Mouse (Mus musculus): ENCODE data around the gene Fes. TPM values are rescaled to one million over a fixed set of nuclear protein-coding genes. Genes with fewer than 3 reads are reported as not detected.

Gene Fes
- total and polyA plus RNA-seq, 3 experiments, result 2.7 to 6.6 TPM; not detected in 1

DNA sequence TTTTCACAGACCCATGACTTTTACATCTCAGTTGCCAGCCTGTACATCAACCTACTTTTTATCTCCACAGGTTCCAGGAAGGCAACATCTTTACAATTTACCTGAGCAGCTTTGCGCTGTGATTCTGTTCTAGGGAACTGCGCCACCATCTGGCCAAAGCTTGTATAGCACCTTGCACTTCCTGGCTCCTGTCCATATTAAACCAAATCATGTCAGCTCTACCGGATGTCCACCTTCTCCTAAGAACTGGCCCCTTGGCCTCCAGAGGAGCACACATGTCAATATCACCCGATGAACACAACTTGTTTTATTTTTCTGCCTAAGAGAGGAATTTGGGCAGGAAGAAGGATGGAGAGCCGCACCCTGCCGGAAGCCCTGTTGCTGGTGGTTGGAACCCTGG lies 10.3 kb downstream of the Fes start:
- no peak overlapping the region for H3K4me3 ChIP-seq (ENCODE audit: control insufficient read depth in 1 of 2, insufficient read depth in 1 of 2, low read depth in 2 of 2, low read length in 2 of 2)
- H3K4me1 ChIP-seq (ENCODE audit: control insufficient read depth in 1 of 2, insufficient read depth in 2 of 2, low read length in 2 of 2), result peaks cover 8 to 31% of the 10 kb centered on the region in 2 experiments
- no peaks in the 10 kb centered on the region for H3K9me3 ChIP-seq (replicated peaks; ENCODE audit: insufficient read depth, low read length)
- peaks cover 0 to 26% of the 10 kb centered on the region in 2 experiments; a peak in 2 of 4 replicates for H3K36me3 ChIP-seq (ENCODE audit: control insufficient read depth in 1 of 2, insufficient read depth in 2 of 2, low read length in 2 of 2)
- no peaks in the 10 kb centered on the region for H3K79me2 ChIP-seq (ENCODE audit: control insufficient read depth, insufficient read depth, low read length, poor library complexity)
- H3K9ac ChIP-seq (ENCODE audit: control insufficient read depth, low read depth, low read length, poor library complexity, severe bottlenecking), result no peak overlapping the region
- H3K27me3 ChIP-seq (ENCODE audit: control insufficient read depth in 1 of 2, insufficient read depth in 2 of 2, low read length in 2 of 2), result no peaks in the 10 kb centered on the region
- H3K27ac ChIP-seq (ENCODE audit: control insufficient read depth, low read depth, low read length), result no peak overlapping the region
- DNase-seq (ENCODE audit: low read depth, low spot score), result peak; percentile 67
- TF ChIP-seq BHLHE40 (IDR thresholded peaks at IDR 0.05; ENCODE audit: borderline replicate concordance, low read depth, low read length) (no peak), ZC3H11A (IDR thresholded peaks at IDR 0.05; ENCODE audit: low read depth, low read length) (0 out of 2 replicates have a peak, but pooled peaks have one; percentile 43), GATA1 (IDR thresholded peaks at IDR 0.05; ENCODE audit: low read depth, low read length) (no peak), ELF1 (IDR thresholded peaks at IDR 0.05; ENCODE audit: low read depth, low read length) (peak; percentile 57), ZKSCAN1 (IDR thresholded peaks at IDR 0.05; ENCODE audit: low read depth, low read length) (no peak), MAZ (IDR thresholded peaks at IDR 0.05; ENCODE audit: low read depth, low read length) (no peak), CHD1 (IDR thresholded peaks at IDR 0.05; ENCODE audit: low read depth, low read length) (no peak), TBP (IDR thresholded peaks at IDR 0.05; ENCODE audit: low read depth, low read length) (no peak), MEF2A (IDR thresholded peaks at IDR 0.05; ENCODE audit: extremely low read depth, insufficient replicate concordance, low read depth, low read length, poor library complexity, severe bottlenecking) (no peak), SMC3 (IDR thresholded peaks at IDR 0.05; ENCODE audit: low read depth, low read length) (peak; percentile 78), E2F4 (IDR thresholded peaks at IDR 0.05; ENCODE audit: borderline replicate concordance, low read depth, low read length) (no peak), MYB (IDR thresholded peaks at IDR 0.05; ENCODE audit: low read depth, low read length) (no peak), CHD2 (IDR thresholded peaks at IDR 0.05; ENCODE audit: low read length) (no peak), MAFK (IDR thresholded peaks at IDR 0.05; ENCODE audit: borderline replicate concordance, low read depth, low read length) (no peak), SIN3A (IDR thresholded peaks at IDR 0.05; ENCODE audit: low read length) (0 out of 2 replicates have a peak, but pooled peaks have one; percentile 22), MYC (IDR thresholded peaks at IDR 0.05; ENCODE audit: low read depth, low read length) (no peak), RAD21 (IDR thresholded peaks at IDR 0.05; ENCODE audit: low read depth, low read length) (peak; percentile 72), MXI1 (IDR thresholded peaks at IDR 0.05; ENCODE audit: low read depth, low read length) (no peak; the same call in 1 of the 2 replicates), CTCF (IDR thresholded peaks at IDR 0.05 in 2 of 3, conservative IDR thresholded peaks at IDR 0.05 in 1 of 3; ENCODE audit: control insufficient read depth in 1 of 3, insufficient read depth in 1 of 3, low read depth in 2 of 3, low read length in 3 of 3, poor library complexity in 1 of 3, severe bottlenecking in 1 of 3) (peak; percentile 77 to 95 (median 91)), POLR2AphosphoS5 (IDR thresholded peaks at IDR 0.05; ENCODE audit: borderline replicate concordance, low read depth, low read length) (no peak), USF2 (IDR thresholded peaks at IDR 0.05; ENCODE audit: borderline replicate concordance in 1 of 2, insufficient read depth in 1 of 2, low read depth in 1 of 2, low read length in 2 of 2) (no peak), ETS1 (IDR thresholded peaks at IDR 0.05; ENCODE audit: low read depth, low read length) (0 out of 2 replicates have a peak, but pooled peaks have one; percentile 6), UBTF (IDR thresholded peaks at IDR 0.05; ENCODE audit: borderline replicate concordance, insufficient read depth, low read depth, low read length) (no peak), HCFC1 (IDR thresholded peaks at IDR 0.05; ENCODE audit: low read depth, low read length) (no peak), GABPA (IDR thresholded peaks at IDR 0.05; ENCODE audit: low read depth, low read length) (no peak), KAT2A (conservative IDR thresholded peaks at IDR 0.05; ENCODE audit: low read depth, low read length) (no peak), ZNF384 (IDR thresholded peaks at IDR 0.05; ENCODE audit: low read depth, low read length) (no peak), ZMIZ1 (IDR thresholded peaks at IDR 0.05; ENCODE audit: low read depth, low read length) (no peak), POLR2AphosphoS2 (IDR thresholded peaks at IDR 0.05; ENCODE audit: low read length) (no peak), TAL1 (IDR thresholded peaks at IDR 0.05; ENCODE audit: low read length) (no peak), NRF1 (IDR thresholded peaks at IDR 0.05; ENCODE audit: insufficient read depth, low read depth, low read length, poor library complexity, severe bottlenecking) (no peak), USF1 (IDR thresholded peaks at IDR 0.05; ENCODE audit: low read depth, low read length) (no peak), MAX (IDR thresholded peaks at IDR 0.05; ENCODE audit: low read length) (no peak), NELFE (IDR thresholded peaks at IDR 0.05; ENCODE audit: low read depth, low read length) (no peak), EP300 (IDR thresholded peaks at IDR 0.05; ENCODE audit: low read depth in 1 of 2, low read length in 2 of 2) (no peak), JUND (IDR thresholded peaks at IDR 0.05; ENCODE audit: low read depth, low read length) (no peak), TCF12 (IDR thresholded peaks at IDR 0.05; ENCODE audit: low read depth, low read length) (no peak), RCOR1 (IDR thresholded peaks at IDR 0.05; ENCODE audit: low read depth, low read length) (0 out of 2 replicates have a peak, but pooled peaks have one; percentile 26)

Measured in MEL (cell line).